Mouse (Mus musculus): ENCODE measurements around the gene Adamts17. TPM values are rescaled to one million over a fixed set of nuclear protein-coding genes. Genes with fewer than 3 reads are reported as not detected.

Gene Adamts17
- polyA plus RNA-seq, 1 experiment from 2014 or later: 5.2 TPM

DNA sequence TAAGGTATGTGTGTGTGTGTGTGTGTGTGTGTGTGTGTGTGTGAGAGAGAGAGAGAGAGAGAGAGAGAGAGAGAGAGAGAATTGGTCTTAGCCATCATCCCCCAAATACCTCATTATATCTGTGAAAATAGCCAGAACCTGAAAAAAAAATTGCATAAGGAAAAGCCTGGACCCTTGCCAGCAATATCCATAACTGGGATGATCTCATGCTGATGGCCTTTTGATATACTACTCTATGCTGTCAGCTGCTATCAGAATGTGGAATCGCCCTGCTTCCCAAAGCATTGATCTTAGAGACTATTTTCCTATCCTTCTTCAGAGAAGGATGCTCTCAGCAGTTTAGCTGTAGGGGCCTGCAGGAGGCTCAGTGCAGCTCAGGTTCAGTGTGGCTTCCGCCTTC is 257.6 kb downstream of the Adamts17 start:
- Histone ChIP-seq H3K9ac (no peak overlapping the region), H3K36me3 (no peaks in the 10 kb centered on the region), H3K4me2 (no peak overlapping the region), H3K27ac (replicated peaks) (no peak overlapping the region), H3K27me3 (replicated peaks) (no peaks in the 10 kb centered on the region), H3K4me1 (peaks cover 6% of the 10 kb centered on the region; the same call in 1 of the 2 replicates), H3K4me3 (no peak overlapping the region), H3K9me3 (no peaks in the 10 kb centered on the region)
- WGBS: 74% methylated on average over 2 of the region's 2 CpGs
- ATAC-seq (ENCODE audit: extremely low read depth, insufficient number of reproducible peaks, low FRiP score, low TSS enrichment): no peak

DNA sequence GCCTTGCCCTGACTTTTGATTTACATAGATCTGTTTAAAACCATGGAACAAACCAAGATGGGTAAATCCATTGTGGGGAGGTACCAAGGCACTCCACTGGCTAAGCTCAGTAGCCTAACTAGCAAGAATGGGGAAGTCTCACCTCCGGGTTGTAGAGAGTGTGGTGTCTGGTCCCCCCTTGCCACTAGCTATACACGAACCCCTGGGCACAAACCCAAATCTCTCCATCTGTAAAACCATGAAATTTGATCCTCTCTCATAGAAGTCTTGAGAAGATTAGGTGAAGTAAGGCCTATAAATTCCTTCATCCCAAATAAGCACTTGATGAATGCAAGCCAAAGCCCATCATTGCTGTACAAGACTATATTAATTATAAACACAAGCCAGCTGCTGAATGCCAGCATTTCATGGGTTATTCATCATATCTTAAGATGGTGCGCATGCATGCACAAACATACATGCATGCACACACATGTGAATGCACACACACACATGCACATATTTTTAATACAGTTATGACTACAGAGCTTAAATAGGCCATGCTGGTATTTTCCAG is 262.0 kb downstream of the Adamts17 start:
- no peak for ATAC-seq (ENCODE audit: extremely low read depth, insufficient number of reproducible peaks, low FRiP score, low TSS enrichment)

DNA sequence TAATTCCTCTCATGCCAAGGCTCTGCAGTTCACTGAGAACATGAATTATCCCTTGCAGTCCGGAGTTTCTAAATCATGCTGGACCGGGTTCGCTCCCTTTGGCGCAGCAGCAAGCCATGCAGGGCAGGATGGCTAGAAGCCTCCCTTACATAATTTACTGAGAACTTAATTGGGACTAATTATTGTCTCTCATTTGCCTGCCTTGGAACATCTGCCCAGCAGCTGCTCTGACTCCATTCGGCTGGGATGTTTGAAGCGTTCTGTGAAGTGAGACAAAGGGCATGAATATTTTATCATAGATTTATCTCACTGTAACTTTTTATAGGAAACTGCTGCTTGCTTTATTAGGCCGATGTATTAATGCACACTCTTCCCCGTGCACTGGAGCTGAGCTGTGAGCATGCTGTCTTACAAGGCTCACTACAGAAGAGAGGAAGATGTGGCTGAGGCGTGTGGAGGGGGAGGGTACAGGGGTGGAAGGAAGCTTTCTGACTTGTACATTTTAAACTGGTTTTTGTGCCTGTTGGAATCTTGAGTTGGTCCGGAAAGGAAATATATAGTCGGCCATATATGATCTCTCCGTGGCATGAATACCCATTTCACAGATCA is 271.1 kb downstream of the Adamts17 start:
- H3K9me3 ChIP-seq: no peaks in the 10 kb centered on the region
- 85% methylated on average over 12 of the region's 12 CpGs for WGBS
- no peak overlapping the region for H3K9ac ChIP-seq
- H3K36me3 ChIP-seq: no peaks in the 10 kb centered on the region
- H3K4me2 ChIP-seq: no peak overlapping the region
- peaks cover 14% of the 10 kb centered on the region; the same call in 1 of the 2 replicates for H3K4me1 ChIP-seq
- no peak overlapping the region for H3K27ac ChIP-seq (replicated peaks)
- H3K4me3 ChIP-seq: no peak overlapping the region
- H3K27me3 ChIP-seq (replicated peaks): no peaks in the 10 kb centered on the region
- no peak for ATAC-seq (ENCODE audit: extremely low read depth, insufficient number of reproducible peaks, low FRiP score, low TSS enrichment)

More for the DNA sequence above, 262.0 kb downstream of the Adamts17 start:
- H3K4me2 ChIP-seq: no peak overlapping the region
- 69% methylated on average over 3 of the region's 3 CpGs for WGBS
- peaks cover 9% of the 10 kb centered on the region; the same call in 1 of the 2 replicates for H3K4me1 ChIP-seq
- H3K4me3 ChIP-seq: no peak overlapping the region
- no peaks in the 10 kb centered on the region for H3K27me3 ChIP-seq (replicated peaks)
- H3K27ac ChIP-seq (replicated peaks): no peak overlapping the region
- H3K9me3 ChIP-seq: no peaks in the 10 kb centered on the region
- H3K9ac ChIP-seq: no peak overlapping the region
- no peaks in the 10 kb centered on the region for H3K36me3 ChIP-seq

DNA sequence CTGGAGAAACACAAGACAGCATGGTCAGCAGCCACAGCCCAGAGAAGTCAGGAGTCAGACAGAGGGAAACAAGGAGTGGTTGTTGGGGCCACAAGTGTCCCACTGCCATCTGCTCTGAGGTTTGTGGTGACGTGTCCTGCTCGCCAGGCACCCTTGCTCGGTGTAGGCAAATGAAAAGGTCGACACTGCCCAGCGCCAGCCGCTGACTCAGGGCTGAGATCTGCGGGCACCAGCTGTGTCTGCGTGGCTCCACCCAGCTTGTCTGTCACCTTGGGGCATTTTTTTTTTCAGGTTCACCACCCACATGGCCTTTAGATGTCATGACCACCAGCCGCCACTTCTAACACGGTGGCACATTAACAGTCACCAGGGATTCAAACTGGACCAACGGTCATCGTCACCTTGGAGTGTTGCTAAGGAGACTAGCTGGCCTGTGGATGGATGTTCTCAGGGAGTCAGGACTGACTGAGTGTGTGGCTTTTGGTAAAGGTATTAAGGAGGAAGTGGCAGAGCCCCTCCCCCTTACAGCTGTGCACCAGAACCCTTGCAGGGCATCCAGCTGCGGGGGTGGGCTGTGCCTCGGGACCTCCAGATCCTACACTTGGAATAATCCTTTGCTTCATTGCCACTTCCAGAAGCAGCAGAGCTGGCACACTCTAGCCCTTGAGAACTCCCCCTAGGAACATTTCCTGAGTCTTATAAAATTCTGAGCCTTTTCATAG is 273.1 kb downstream of the Adamts17 start:
- WGBS: 64% methylated on average over 14 of the region's 14 CpGs
- H3K27me3 ChIP-seq (replicated peaks): no peaks in the 10 kb centered on the region
- H3K36me3 ChIP-seq: no peaks in the 10 kb centered on the region
- no peaks in the 10 kb centered on the region; the same call in 1 of the 2 replicates for H3K9me3 ChIP-seq
- H3K27ac ChIP-seq (replicated peaks): no peak overlapping the region
- H3K4me3 ChIP-seq: no peak overlapping the region
- no peak for ATAC-seq (ENCODE audit: extremely low read depth, insufficient number of reproducible peaks, low FRiP score, low TSS enrichment)
- peaks cover 19% of the 10 kb centered on the region; the same call in 1 of the 2 replicates for H3K4me1 ChIP-seq
- H3K4me2 ChIP-seq: no peak overlapping the region
- H3K9ac ChIP-seq: no peak overlapping the region

DNA sequence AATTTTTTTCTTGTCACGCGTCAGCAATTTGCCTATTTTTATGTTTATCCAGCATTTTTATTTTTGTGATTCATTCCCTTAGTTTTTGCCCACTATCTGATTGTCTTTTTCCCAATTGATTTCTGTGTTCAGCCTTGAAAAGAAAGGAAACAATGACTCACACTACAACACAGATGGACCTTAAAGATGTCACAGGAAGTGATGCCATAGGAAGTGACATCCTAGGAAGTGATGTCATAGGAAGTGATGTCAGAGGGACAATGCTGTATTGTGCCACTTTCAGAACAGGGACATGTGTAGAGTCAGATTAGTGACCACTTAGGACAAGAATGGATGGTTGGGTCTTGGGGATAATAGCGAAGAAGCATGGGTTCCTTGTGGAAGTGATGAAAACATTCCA is 274.5 kb downstream of the Adamts17 start:
- Histone ChIP-seq H3K36me3 (no peaks in the 10 kb centered on the region), H3K4me3 (no peak overlapping the region), H3K9me3 (no peaks in the 10 kb centered on the region; the same call in 1 of the 2 replicates), H3K9ac (no peak overlapping the region), H3K4me2 (no peak overlapping the region), H3K27me3 (replicated peaks) (no peaks in the 10 kb centered on the region), H3K27ac (replicated peaks) (no peak overlapping the region), H3K4me1 (peaks cover 26% of the 10 kb centered on the region; the same call in 1 of the 2 replicates)
- ATAC-seq (ENCODE audit: extremely low read depth, insufficient number of reproducible peaks, low FRiP score, low TSS enrichment): no peak
- 84% methylated on average over 3 of the region's 3 CpGs for WGBS

DNA sequence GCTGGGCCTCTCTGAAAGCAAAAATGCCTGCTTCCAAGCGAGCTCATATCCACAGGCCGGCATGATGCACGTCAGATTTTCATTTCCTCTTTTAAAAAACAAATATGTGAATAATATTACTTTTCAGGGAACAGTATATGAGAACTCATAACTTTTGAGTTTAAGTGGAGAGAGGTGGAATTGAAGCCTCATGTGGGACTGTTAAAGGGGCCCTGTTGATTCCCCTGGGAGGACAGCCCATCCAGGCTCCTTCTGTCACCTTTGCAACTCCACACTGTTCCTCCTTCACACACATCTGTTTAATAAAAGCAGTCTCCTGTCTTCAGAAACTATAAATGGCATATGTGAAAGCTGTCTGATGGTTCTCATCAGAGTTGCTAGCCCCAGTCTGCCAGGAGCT is 275.5 kb downstream of the Adamts17 start:
- Histone ChIP-seq H3K4me2 (no peak overlapping the region), H3K27me3 (replicated peaks) (no peaks in the 10 kb centered on the region), H3K27ac (replicated peaks) (no peak overlapping the region), H3K4me1 (peaks cover 26% of the 10 kb centered on the region; the same call in 1 of the 2 replicates), H3K9ac (no peak overlapping the region), H3K36me3 (no peaks in the 10 kb centered on the region), H3K4me3 (no peak overlapping the region), H3K9me3 (no peaks in the 10 kb centered on the region; the same call in 1 of the 2 replicates)
- ATAC-seq (ENCODE audit: extremely low read depth, insufficient number of reproducible peaks, low FRiP score, low TSS enrichment): no peak
- 87% methylated on average over 3 of the region's 3 CpGs for WGBS

DNA sequence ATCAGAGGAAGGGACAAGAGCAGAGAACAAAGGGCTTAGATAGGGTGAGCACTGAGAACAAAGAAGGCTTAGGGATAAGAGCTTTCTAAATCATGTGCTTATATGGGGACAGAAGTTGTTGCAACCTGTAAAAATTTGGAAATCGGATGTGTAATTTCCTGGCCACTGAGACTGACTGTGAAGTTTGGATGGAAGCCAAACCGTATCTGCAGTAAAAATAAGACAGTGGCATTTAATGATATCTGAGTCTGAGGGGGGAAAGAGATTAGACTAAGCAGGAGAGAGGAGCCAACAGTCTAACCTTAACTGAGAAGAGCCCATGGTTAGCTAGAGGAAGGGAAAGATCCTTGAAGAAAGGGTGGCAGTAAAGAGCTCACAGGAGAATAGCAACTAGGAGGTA is 295.6 kb downstream of the Adamts17 start:
- H3K27ac ChIP-seq (replicated peaks): no peak overlapping the region; the same call in 1 of the 2 replicates
- WGBS: 11% methylated on average over 2 of the region's 2 CpGs
- no peak overlapping the region for H3K9ac ChIP-seq
- H3K27me3 ChIP-seq (replicated peaks): no peaks in the 10 kb centered on the region
- H3K36me3 ChIP-seq: no peaks in the 10 kb centered on the region
- H3K4me2 ChIP-seq: no peak overlapping the region
- H3K4me1 ChIP-seq: peaks cover 22% of the 10 kb centered on the region
- H3K9me3 ChIP-seq: no peaks in the 10 kb centered on the region
- H3K4me3 ChIP-seq: no peak overlapping the region
- ATAC-seq (ENCODE audit: extremely low read depth, insufficient number of reproducible peaks, low FRiP score, low TSS enrichment): no peak

DNA sequence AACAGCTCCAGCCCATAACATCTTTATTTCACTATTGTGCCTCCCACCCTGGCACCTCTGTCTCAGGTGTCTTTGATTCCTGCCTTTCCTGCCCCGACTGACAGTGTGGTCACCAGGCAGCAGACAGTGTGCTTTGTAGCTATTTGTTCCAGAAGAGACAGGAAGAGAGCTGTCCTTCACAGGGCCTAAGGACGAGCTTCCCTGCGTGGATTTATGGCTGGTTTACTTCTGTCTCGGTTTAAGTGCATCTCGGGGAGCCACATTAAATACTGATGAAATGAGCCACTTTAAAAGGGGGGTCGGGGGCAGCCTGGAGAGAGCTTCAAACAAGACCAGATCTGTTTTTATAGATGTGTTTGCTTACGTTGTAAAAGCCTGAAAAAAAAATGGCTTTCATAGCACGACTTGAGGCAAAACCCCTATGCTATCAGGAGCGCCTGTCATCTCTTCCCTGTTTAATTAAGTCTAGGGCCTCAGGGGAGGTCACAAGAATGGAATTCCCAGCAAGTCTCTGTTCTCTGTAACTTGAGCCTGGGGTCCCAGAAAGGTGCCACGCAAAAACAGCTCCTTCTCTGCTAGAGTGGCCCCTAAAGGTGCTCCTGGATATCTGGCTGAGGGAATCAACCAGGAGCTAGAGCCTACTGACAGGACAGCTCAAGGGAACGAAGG is 302.9 kb downstream of the Adamts17 start:
- ATAC-seq (ENCODE audit: extremely low read depth, insufficient number of reproducible peaks, low FRiP score, low TSS enrichment): no peak
- no peaks in the 10 kb centered on the region for H3K36me3 ChIP-seq
- H3K9me3 ChIP-seq: no peaks in the 10 kb centered on the region
- 18% methylated on average over 11 of the region's 11 CpGs for WGBS
- no peak overlapping the region for H3K4me2 ChIP-seq
- H3K4me3 ChIP-seq: no peak overlapping the region
- no peak overlapping the region; the same call in 1 of the 2 replicates for H3K9ac ChIP-seq
- peaks cover 25% of the 10 kb centered on the region for H3K4me1 ChIP-seq
- 0 out of 2 replicates have a peak overlapping the region, but pooled peaks have one; percentile 9 for H3K27ac ChIP-seq (replicated peaks)
- no peaks in the 10 kb centered on the region for H3K27me3 ChIP-seq (replicated peaks)

DNA sequence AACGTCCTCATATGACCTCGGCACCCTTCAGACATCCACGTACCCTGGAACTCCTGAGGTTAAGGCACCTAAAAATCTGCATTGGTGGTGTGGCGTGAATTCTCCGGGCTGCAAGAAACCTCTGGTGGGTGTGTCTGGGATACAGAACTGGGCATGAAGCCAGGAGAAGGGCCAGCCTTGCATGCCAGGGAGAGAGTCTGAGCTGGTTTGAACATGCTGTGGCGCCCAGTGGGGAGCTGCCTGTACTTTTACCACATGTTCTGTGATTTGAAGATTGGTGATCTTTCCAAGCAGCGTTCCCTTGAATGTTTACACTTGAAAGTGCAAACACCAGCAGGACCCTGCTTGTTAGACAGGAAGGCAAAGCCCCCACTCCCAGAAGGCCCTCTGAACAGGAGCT is 306.2 kb downstream of the Adamts17 start:
- Histone ChIP-seq H3K4me2 (no peak overlapping the region), H3K27ac (replicated peaks) (no peak overlapping the region), H3K4me1 (peaks cover 25% of the 10 kb centered on the region), H3K27me3 (replicated peaks) (no peaks in the 10 kb centered on the region), H3K9me3 (no peaks in the 10 kb centered on the region), H3K4me3 (no peak overlapping the region), H3K36me3 (no peaks in the 10 kb centered on the region), H3K9ac (no peak overlapping the region)
- 46% methylated on average over 7 of the region's 7 CpGs for WGBS
- no peak for ATAC-seq (ENCODE audit: extremely low read depth, insufficient number of reproducible peaks, low FRiP score, low TSS enrichment)

DNA sequence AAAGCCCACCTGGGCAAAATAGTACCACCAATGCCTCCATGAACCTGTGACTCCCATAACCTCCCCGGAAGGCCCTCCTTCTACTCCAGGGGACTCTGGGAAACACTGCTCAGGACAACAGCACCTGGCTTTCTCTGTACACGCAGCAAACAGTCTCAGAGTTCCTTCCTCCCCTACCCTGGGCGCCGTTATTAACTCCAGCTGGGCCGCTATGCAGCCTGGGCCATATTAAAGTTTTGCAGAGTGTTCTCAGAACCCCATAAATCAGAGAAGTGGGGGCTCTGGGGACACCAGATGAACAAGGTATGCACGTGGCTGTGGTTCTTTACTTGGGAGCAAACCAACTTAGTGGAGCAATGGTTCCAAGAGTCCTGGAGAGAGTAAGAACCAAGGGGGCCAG is 306.6 kb downstream of the Adamts17 start:
- Histone ChIP-seq H3K36me3 (no peaks in the 10 kb centered on the region), H3K27ac (replicated peaks) (no peak overlapping the region), H3K4me2 (no peak overlapping the region), H3K4me1 (peaks cover 23% of the 10 kb centered on the region), H3K9me3 (no peaks in the 10 kb centered on the region), H3K27me3 (replicated peaks) (no peaks in the 10 kb centered on the region), H3K9ac (no peak overlapping the region), H3K4me3 (no peak overlapping the region)
- 83% methylated on average over 6 of the region's 6 CpGs for WGBS
- ATAC-seq (ENCODE audit: extremely low read depth, insufficient number of reproducible peaks, low FRiP score, low TSS enrichment): no peak

DNA sequence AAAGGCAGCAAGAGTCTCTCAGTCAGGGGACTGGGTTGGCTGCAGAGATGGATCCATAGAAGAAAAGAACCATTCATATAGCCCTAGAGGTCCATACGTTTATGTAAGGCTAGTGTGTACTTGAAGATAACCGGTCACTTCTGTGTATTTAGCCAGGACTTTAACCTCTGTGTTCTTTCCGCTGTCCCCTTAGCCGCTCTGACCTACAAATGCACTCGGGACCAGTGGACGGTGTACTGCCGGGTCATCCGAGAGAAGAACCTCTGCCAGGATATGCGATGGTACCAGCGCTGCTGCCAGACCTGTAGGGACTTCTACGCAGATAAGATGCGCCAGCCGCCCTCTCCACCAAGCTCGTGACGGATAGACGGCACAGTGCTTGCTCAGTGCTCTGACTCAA is 310.2 kb downstream of the Adamts17 start:
- H3K4me3 ChIP-seq: no peak overlapping the region
- no peak overlapping the region for H3K27ac ChIP-seq (replicated peaks)
- no peaks in the 10 kb centered on the region for H3K36me3 ChIP-seq
- H3K4me2 ChIP-seq: no peak overlapping the region
- H3K9ac ChIP-seq: no peak overlapping the region
- WGBS: 81% methylated on average over 16 of the region's 16 CpGs
- no peaks in the 10 kb centered on the region for H3K9me3 ChIP-seq
- no peaks in the 10 kb centered on the region for H3K27me3 ChIP-seq (replicated peaks)
- peaks cover 8% of the 10 kb centered on the region for H3K4me1 ChIP-seq
- ATAC-seq (ENCODE audit: extremely low read depth, insufficient number of reproducible peaks, low FRiP score, low TSS enrichment): no peak
